Mouse (Mus musculus) testis, adult 2 months (tissue): Measurements from ENCODE around the gene Wdr95.

ENCODE experiments used
- CTCF ChIP-seq: fragments of 200-500 bp; IDR thresholded peaks from 2 replicates; pipeline ENCODE4 v1.5.1; 2012; ENCODE audit warnings: low read depth, mild to moderate bottlenecking, inconsistent platforms, low read length, moderate library complexity; ENCODE audit not compliant: control insufficient read depth, insufficient read depth, insufficient replicate concordance
- POLR2A ChIP-seq: fragments of 200-500 bp; IDR thresholded peaks from 2 replicates; pipeline ENCODE4 v1.6.1; 2012; ENCODE audit warnings: low read depth, mild to moderate bottlenecking, inconsistent platforms, low read length, moderate library complexity; ENCODE audit not compliant: control insufficient read depth

GRCm38 (mm10) chr5:149551179-149551578 is 22.7 kb downstream of the Wdr95 start:
- TF ChIP-seq POLR2A: no peak
- no peak for TF ChIP-seq CTCF
